Mouse (Mus musculus) ovary, postnatal 14 days (tissue): ENCODE measurements at regions not wholly inside any gene's neighbourhood (a gene's known extent, or its start where the extent isn't known, plus 50 kb on each side); places are given as distances from the start of the nearest gene placed in this dataset.
"Not testable (repeated sequence)": the region's sequence is repeated elsewhere in the genome, so short reads cannot be mapped to it uniquely, and the experiment has no call there.

Experiments
- DNase-seq: peaks from one replicate; pipeline ENCODE4 v3.0.0; 2022; ENCODE audit warnings: low spot score

GRCm38 (mm10) chr5:91752846-91753245 is 210.0 kb downstream of the Rchy1 start:
- not testable (repeated sequence) for DNase-seq

- no peak for DNase-seq
Observed at GRCm38 (mm10) chr5:91751168-91751567, 211.7 kb downstream of the Rchy1 start.

- no peak for DNase-seq
Observed at GRCm38 (mm10) chr5:91746077-91746476, 216.8 kb downstream of the Rchy1 start.

- DNase-seq, result no peak
Observed at GRCm38 (mm10) chr5:91744389-91744788, 218.5 kb downstream of the Rchy1 start.

DNA sequence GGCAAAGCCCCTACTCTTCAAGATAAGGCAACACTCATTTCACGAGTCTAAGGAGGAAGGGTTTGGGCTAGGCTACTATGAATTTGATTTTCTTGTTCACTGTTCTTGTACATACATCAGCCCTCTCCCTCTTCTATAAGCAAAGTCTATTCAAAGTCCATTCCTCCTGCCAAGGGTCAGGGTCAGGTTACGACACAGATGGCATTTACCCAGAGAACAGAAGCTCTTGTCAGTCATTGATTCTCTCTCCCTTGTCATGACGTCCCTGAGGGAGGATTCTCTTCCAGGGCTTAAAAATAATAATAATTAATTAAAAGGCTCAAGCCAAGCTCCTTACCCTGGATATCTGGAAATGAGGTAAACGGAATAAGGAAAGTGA is 222.7 kb downstream of the Rchy1 start:
- DNase-seq, result no peak

DNA sequence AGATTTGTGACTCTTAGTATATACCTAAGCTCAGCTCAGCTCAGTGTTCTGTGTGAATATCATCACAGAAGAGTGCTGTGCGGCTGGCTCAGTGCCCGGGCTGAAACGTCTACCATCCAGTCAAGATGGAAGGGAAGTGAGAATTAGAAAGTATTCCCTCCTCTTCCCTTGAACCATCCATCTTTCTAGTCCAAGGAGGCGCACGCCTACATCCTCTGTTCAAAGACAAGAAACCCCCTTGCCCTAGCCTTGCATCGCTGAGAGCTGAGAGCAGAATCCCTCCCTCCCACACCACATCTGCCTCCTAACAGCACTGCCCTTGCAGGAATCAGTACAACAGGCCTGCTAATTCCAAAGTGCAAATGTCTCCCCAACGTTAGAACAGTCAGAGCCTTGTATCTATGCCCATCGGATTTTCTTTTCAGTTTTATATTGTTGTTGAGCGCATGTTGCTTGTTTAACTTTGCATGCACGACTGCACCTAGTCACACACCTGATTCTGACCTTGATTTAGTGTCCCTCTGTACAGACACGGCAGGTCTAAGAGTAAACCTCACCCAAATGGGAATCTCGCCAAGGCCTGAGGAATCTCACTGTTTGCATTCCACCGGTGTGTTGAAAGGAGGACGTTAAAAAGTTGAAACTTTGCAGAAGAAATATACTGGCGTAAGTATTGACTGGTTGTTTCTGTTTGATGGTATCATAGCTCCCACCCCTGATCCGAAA is 222.2 kb downstream of the Parm1 start:
- peak; percentile 27 for DNase-seq

DNA sequence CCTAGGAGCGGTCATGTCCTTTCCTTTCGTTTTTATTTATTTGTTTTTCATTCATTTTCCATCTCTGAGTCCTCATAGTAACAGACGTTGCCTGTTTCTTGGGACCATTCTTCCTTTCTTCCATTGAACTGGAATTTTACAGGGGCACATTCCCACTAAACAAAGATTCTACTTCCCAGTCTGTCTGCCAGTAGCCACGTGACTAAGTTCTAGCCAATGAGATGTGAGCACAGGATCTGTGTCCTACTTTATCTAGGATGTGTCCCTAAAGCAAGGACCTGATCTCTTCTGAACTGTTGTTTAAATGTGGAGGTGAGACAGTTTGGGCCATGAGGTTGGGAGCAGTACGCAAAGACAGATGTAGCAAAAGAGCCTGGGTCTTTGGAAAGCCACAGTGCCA is 214.6 kb downstream of the Parm1 start:
- no peak for DNase-seq

DNA sequence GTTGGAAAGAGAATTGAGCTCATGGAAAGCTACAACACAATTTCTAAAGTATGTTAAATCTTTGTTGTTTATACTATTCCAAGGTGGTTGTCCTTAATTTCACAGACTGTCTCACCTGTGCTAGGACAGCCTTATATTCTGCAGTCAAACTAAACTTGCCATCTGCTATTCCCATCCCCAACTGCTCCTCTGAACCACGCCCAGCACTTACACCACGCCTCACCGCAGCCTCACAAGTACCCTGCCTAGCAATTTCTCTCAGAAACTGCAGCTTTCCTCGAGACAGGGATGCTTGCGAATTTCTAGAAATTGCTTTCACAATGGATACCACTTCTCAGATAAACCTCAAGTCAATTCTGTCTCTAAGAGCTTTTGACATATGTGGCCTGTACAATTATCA is 213.7 kb downstream of the Parm1 start:
- no peak for DNase-seq

GRCm38 (mm10) chr5:91729868-91730267 is 212.5 kb downstream of the Parm1 start:
- DNase-seq, result no peak

DNA sequence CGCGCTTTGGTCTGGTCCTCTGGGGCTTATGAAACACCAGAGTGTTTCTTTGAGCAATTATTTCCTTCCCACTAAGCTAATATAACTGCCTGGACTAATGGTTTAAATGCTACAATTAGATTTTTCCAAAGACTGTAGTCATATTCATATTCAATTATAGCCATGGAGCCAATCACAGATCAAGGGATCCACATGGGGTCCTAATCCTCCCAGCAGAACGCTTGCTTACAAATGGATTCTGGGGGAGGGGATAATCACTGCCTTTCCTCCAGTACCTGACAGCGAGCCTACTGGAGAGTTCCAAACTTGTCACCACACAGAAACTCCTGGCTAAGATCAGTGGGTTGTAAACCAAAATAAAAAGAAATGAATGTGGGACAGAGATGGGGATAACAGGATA is 212.0 kb downstream of the Parm1 start:
- DNase-seq, result no peak

DNA sequence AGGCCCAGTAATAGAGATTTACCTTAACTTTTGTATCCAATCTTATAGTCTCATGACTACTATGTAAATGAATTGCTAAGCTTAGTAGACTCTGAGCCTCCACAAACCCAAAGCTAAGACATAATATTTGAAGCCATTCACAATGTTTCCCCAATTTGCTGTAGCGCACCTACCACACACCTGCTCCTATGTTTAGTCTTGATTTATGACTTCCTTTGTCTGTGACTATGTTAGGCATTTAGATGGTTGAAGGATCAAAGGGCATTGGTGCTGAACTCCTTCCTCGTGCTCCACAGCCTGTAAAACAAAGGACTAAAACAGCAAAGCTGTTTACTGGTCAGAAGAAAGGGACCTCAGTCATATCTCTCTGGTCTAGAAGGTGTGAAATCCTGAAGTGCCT is 210.0 kb downstream of the Parm1 start:
- DNase-seq, result no peak

- no peak for DNase-seq
Observed at GRCm38 (mm10) chr5:91726118-91726500, 208.7 kb downstream of the Parm1 start.

- DNase-seq, result no peak
Observed at GRCm38 (mm10) chr5:91725380-91726117, 208.1 kb downstream of the Parm1 start.

DNA sequence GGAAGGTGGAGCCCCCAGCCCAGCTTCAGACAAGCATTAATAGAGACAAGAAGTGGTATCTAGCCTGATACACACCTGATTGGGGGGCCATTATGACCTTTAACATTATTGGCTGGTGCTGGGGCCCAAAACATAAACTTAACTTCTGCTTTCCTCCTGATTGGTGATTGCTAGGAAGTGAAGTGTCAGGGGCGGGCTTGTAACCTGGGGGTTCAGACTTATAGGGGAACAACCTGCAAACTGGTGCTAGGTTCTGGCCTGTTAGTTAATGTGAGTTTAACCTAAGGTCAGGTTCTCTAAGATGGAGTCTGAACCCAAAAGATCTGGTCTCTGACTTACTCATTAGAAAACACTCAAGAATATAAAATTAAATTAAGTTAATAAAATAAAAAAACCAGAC is 207.5 kb downstream of the Parm1 start:
- DNase-seq, result no peak

GRCm38 (mm10) chr5:91723416-91723815 is 206.0 kb downstream of the Parm1 start:
- no peak for DNase-seq

- DNase-seq, result no peak
Observed at GRCm38 (mm10) chr5:91722982-91723381, 205.6 kb downstream of the Parm1 start.

- DNase-seq, result no peak
Observed at GRCm38 (mm10) chr5:91722403-91722802, 205.0 kb downstream of the Parm1 start.

DNA sequence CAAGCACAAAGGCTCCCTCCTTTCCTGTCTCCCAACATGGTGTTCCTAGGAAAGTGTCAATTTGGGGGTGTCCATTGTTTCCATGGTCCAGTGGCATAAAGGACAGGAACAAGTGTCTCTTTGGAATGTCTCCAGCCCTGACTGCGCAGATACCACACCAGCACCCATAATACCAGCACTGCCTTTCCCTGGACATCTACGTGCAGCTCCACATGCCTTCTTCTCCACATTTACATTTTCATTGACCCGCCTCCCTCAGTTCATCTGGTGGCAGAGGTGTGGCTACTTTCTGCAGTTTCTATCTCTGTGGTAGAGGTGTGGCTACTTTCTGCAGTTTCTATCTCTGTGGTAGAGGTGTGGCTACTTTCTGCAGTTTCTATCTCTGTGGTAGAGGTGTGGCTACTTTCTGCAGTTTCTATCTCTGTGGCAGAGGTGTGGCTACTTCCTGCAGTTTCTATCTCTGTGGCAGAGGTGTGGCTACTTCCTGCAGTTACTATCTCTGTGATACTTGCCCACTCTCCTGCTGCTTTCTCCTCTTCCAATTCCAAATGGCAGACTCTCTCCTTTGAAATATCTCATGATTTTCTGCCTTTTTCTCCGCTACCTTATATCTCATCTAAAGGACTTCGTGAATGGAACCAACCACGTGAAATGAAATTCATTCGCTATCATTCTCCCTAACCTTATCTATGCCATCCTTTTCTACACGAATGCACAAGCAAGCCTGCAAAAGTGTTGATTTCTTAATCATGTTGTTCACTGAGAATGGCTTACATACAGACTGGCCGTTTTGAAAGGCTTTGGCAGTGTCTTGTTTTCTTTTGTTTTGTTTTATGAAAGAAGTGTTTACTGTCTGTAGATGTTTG is 204.0 kb downstream of the Parm1 start:
- no peak for DNase-seq

- DNase-seq, result no peak
Observed at GRCm38 (mm10) chr5:91713020-91713419, 195.6 kb downstream of the Parm1 start.

GRCm38 (mm10) chr5:91709494-91710286 is 192.3 kb downstream of the Parm1 start:
- DNase-seq, result no peak

DNA sequence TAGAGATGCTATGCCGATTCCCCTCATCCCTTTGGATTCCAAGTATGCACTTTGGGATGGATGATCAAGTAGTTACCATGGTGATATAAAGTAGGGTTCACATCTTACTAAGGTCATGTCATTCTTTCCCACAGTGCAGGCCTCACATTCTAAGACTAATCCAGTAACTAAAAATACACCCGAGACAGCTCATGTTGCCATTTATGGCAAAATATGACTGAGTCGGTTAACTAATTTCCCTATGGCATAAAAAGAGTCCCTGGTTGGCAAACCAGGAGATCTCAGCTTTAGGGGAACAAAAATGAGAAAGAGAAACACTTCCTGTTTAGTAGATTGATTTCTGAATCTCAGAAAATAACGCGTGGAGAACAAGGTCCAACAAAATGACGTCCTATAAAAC is 190.7 kb downstream of the Parm1 start:
- DNase-seq, result no peak

GRCm38 (mm10) chr5:91697075-91697474 is 179.7 kb downstream of the Parm1 start:
- no peak for DNase-seq
